Mouse (Mus musculus) neural tube, embryonic 14.5 days (tissue): ENCODE measurements around the gene Smg8. TPM values are rescaled to one million over a fixed set of nuclear protein-coding genes. Genes with fewer than 3 reads are reported as not detected.

Experiments
- ATAC-seq: fragments of 200-750 bp; cut with Nextera tagmentation; 2 replicates; pipeline ENCODE4 v1.8.0; 2017; ENCODE audit warnings: low read depth, mild to moderate bottlenecking, moderate TSS enrichment, moderate library complexity
- H3K27ac ChIP-seq: fragments of 300-500 bp; sonication (generic); 2 replicates; pipeline ENCODE4 v1.5.1; 2014; ENCODE audit warnings: low read depth, mild to moderate bottlenecking, control low read depth, low read length, moderate library complexity, mixed read lengths
- H3K27me3 ChIP-seq: fragments of 300-500 bp; sonication (generic); 2 replicates; pipeline ENCODE4 v1.6.1; 2014; ENCODE audit warnings: low read length; ENCODE audit not compliant: control insufficient read depth, insufficient read depth
- H3K36me3 ChIP-seq: fragments of 300-500 bp; sonication (generic); 2 replicates; pipeline ENCODE4 v1.6.1; 2014; ENCODE audit warnings: low read length, mixed read lengths; ENCODE audit not compliant: control insufficient read depth, insufficient read depth
- H3K4me1 ChIP-seq: fragments of 300-500 bp; sonication (generic); 2 replicates; pipeline ENCODE4 v1.6.1; 2014; ENCODE audit warnings: low read length; ENCODE audit not compliant: control insufficient read depth, insufficient read depth
- H3K4me2 ChIP-seq: fragments of 300-500 bp; sonication (generic); 2 replicates; pipeline ENCODE4 v1.6.1; 2014; ENCODE audit warnings: mild to moderate bottlenecking, low read depth, low read length, control low read depth
- H3K4me3 ChIP-seq: fragments of 300-500 bp; sonication (generic); 2 replicates; pipeline ENCODE4 v1.5.1; 2014; ENCODE audit warnings: low read depth, low read length, control low read depth, mixed read lengths
- H3K9ac ChIP-seq: fragments of 300-500 bp; sonication (generic); replicated peaks from 2 replicates; pipeline ENCODE4 v1.6.1; 2014; ENCODE audit warnings: low read depth, mild to moderate bottlenecking, control low read depth, low read length, mixed read lengths
- H3K9me3 ChIP-seq: fragments of 300-500 bp; sonication (generic); 2 replicates; pipeline ENCODE4 v1.6.1; 2016; ENCODE audit warnings: low read length; ENCODE audit not compliant: control insufficient read depth
- WGBS: fragments of 180-500 bp; shearing (Covaris S2); extraction: QIAGEN DNeasy Blood & Tissue Kit; methylation state at CpG from one replicate; pipeline ENCODE4 v1.1.7; 2014; 5-methylcytosine and 5-hydroxymethylcytosine counted together
- polyA plus RNA-seq: library from polyadenylated mRNA; unstranded; fragments of >200 nt; fragmentation: Nextera tagmentation; extraction: Ambion mirVana; gene quantifications from 2 replicates; pipeline ENCODE4 v1.2.1, GENCODE M21; 2014

Smg8 gene
- polyA plus RNA-seq, 1 experiment from 2014 or later, result 23.2 TPM

DNA sequence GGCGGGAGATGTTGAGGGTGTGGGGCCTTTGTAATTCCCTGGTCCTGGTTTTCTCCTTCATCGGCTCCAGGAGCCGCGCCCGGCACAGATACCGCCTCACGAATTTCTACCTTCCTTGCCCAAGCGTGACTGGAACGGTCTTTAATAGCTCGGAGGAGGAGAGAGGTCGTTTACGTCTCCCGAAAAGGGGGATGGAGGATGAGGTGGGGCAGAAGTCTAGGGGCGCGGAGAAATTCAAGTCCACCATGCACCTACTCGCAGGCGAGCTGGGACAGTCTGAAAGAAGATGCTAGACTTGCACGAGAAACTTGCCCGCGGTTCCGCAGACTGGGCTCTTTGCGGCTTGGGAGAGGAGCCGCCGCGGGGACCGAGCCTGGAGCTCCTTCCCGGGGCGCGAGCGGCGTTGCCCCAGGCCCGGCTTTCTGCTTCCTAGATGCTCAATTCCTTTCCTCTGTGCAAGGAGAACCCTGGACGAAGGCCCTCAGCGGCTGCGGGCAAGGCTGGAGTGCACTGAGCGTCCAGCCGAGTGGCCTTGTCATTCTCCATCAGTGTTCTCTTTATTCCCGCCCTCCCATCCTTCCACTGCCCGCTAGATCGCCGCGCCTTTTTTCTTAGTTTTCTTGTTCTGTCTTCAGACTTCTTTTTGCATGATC, 23.1 kb upstream of the Smg8 start:
- under 1% methylated on average over 42 of the region's 42 CpGs for WGBS
- Histone ChIP-seq H3K27me3 (no peaks in the 10 kb centered on the region), H3K4me2 (peak overlapping the region; percentile 87), H3K27ac (peak overlapping the region; percentile 73), H3K4me3 (peak overlapping the region; percentile 76), H3K36me3 (0 out of 2 replicates have a peak, but pooled peaks cover 4% of the 10 kb centered on the region), H3K9ac (peak overlapping the region; percentile 78), H3K9me3 (no peaks in the 10 kb centered on the region), H3K4me1 (peaks cover 12% of the 10 kb centered on the region)
- ATAC-seq, result no peak

DNA sequence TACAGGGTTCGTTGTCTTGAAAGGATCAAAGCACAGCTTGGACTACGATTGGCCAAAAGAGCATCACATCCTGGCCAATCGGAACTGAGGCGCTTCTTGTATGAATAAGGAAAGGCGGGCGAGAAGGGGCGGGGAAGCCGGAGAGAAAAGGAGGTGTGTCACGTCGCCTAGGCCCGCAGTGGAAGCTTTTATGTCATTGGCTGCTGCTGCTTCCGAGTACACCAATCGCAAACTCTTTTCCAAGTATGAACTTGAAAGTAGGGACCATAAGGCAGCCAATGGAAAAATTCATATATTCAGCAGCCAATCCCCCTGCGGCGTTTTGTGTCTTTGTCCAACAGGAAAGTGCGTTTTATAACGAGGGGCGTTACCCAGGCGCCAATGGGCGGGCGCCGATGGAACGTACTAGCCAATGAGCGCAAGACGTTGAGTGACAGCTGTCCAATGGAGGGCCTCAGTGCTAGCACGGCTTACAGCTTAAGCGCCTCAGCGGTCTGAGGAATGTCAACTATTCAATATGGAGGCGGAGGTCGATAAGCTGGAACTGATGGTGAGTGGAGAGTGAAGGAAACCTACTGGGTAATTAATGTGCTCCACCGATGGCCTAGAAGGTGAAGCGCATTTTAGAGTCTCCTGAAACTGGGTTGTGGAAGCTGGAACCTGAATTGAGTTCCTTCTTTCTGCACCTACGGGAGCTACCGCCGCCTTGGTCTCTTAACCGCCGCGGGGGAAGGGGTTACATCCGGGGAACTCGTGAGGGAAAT, 22.4 kb upstream of the Smg8 start, which contains the start of gene Ska2:
TSS of gene Ska2 (plus strand) at position 480 of the 764 bp plus-strand sequence.
- Histone ChIP-seq H3K4me1 (peaks cover 12% of the 10 kb centered on the region), H3K36me3 (peaks cover 9% of the 10 kb centered on the region; the same call in 1 of the 2 replicates), H3K9me3 (no peaks in the 10 kb centered on the region), H3K4me3 (peak within 1 kb of the TSS; percentile 76), H3K4me2 (peak within 1 kb of the TSS; percentile 87), H3K9ac (peak within 1 kb of the TSS; percentile 78), H3K27ac (peak within 1 kb of the TSS; percentile 73), H3K27me3 (no peaks in the 10 kb centered on the region)
- WGBS, result under 1% methylated on average over 40 of the region's 40 CpGs
- peak; percentile 99 for ATAC-seq

DNA sequence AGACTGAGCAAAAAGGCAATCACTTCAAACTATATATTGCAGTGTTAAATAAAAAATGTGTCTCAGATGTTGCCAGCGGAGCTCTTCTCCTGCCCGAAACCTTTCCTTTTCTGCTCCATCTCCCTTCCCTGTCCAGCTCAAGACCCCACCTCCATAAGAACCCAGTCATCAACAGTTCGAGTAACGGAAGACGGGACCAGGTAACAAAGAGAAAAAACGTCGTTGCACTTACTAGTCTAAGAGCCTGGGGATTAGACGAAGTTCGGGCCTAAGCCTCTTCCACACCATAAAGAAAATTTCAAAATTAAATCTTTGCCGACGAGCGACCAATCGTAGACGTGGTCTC, 21.8 kb upstream of the Smg8 start, which contains the start of gene Prr11:
TSS of gene Prr11 (minus strand) at position 300 of the 346 bp plus-strand sequence.
- Histone ChIP-seq H3K27ac (peak within 1 kb of the TSS; percentile 73), H3K27me3 (no peaks in the 10 kb centered on the region), H3K4me1 (peaks cover 12% of the 10 kb centered on the region), H3K36me3 (peaks cover 9% of the 10 kb centered on the region; the same call in 1 of the 2 replicates), H3K4me2 (peak within 1 kb of the TSS; percentile 87), H3K9me3 (no peaks in the 10 kb centered on the region), H3K9ac (peak within 1 kb of the TSS; percentile 78), H3K4me3 (peak within 1 kb of the TSS; percentile 76)
- ATAC-seq, result no peak
- WGBS, result under 1% methylated on average over 14 of the region's 14 CpGs

DNA sequence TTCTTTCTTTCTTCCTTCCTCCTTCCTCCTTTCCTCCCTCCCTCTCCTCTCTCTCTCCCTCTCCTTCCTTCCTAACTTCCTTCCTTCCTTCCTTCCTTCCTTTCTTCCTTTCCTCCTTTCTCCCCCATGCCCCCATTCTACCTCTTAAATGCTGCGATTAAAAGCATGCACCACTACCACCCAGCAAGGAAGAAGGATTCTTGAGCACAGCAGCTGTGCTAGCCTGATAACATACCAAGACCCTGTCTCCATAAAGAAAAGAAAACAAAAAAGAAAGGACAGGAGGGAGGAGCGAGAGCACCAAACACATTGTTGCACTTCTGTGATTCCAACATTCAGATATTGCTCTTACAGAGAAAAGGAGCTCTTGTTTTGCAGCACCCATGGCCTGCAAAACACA, 568 bp upstream of the Smg8 start:
- ATAC-seq, result no peak
- Histone ChIP-seq H3K27me3 (no peaks in the 10 kb centered on the region), H3K36me3 (peaks cover 6% of the 10 kb centered on the region; the same call in 1 of the 2 replicates), H3K4me2 (peak overlapping the region; percentile 71), H3K9me3 (no peaks in the 10 kb centered on the region), H3K27ac (no peak overlapping the region), H3K4me3 (peak overlapping the region; percentile 85), H3K4me1 (peaks cover 25% of the 10 kb centered on the region), H3K9ac (no peak overlapping the region; the same call in 1 of the 2 replicates)
- 58% methylated on average over 2 of the region's 2 CpGs for WGBS

DNA sequence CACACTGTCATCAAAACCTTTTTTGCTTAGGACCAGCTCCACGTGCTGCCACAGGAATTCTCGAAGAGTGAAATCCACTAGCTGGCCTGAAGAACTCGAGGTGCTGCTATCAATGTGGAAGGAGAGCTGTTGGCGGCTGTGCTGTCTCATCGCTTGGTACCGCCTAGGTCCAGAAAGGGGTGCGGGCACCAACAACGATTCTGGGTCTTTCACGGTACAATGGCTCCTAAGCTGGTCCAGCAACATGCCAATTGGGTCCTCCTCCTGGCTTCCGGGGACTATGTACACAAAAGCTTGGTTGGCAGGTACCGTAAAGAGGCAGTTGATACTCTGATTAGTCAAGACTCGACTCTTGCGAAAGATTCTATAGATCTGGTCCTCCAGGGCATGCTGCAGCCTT, 1.1 kb downstream of the Smg8 start:
- no peak for ATAC-seq
- Histone ChIP-seq H3K36me3 (peaks cover 19% of the 10 kb centered on the region), H3K9ac (no peak overlapping the region), H3K27ac (no peak overlapping the region), H3K27me3 (no peaks in the 10 kb centered on the region), H3K9me3 (no peaks in the 10 kb centered on the region), H3K4me3 (peak overlapping the region; percentile 85), H3K4me2 (peak overlapping the region; percentile 71), H3K4me1 (peaks cover 25% of the 10 kb centered on the region)
- 91% methylated on average over 13 of the region's 13 CpGs for WGBS

DNA sequence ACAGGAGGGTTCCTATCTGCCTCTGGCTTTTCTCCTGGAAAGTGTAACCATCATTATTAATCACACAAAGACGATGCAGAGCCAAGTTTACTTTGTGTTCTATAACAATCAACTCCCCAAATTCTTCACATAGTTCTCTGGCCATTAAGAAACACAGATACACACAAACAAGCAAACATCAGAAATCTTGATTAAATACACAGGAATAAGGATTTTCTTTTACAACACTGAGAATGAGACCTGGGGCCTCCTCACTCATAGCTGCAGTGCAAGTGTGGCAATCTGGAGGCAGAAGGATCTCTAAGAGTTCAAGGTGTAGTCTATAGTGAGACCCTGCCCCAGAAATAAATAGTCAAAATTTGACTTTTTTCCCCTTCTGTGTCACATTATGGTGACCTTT, 2.9 kb downstream of the Smg8 start:
- Histone ChIP-seq H3K36me3 (peaks cover 30% of the 10 kb centered on the region), H3K9me3 (no peaks in the 10 kb centered on the region), H3K4me3 (no peak overlapping the region), H3K4me2 (no peak overlapping the region), H3K27ac (no peak overlapping the region), H3K9ac (no peak overlapping the region), H3K4me1 (peaks cover 25% of the 10 kb centered on the region), H3K27me3 (no peaks in the 10 kb centered on the region)
- no peak for ATAC-seq
- WGBS, result 78% methylated on average over 1 of the region's 1 CpGs

DNA sequence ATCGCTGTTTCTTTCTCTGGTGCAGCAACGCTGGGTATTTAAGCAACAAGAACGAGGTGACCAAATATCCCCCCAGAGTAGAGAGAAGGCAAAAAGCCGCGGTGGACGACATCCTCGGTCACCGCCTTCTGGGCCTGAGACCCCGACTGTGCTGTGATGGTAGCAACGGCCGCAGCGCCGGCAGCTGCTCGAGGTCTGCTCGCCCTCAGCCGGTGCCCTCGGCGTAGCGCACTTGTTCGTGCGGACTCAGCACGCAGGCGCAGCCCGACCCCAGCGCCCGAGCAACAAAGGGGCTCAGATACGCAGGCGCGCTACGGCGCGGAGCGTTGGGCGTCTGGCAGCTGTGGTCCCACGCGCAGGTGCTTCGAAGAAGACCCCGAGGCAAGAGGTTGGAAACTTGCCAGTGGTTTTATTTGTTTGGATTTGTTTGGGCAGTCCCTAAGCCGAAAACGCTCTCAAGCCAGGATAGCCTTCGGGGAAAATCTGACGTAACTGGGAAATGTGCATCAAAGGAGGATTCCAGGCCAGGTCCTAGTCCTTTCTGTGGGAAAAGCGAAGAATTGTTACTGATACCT, 12.6 kb downstream of the Smg8 start, which contains the start of gene Gdpd1:
TSS of gene Gdpd1 (minus strand) at position 197 of the 575 bp plus-strand sequence.
- Histone ChIP-seq H3K4me3 (peak within 1 kb of the TSS; percentile 73), H3K4me2 (peak within 1 kb of the TSS; percentile 52), H3K9ac (peak within 1 kb of the TSS; percentile 89), H3K36me3 (peaks cover 9% of the 10 kb centered on the region; the same call in 1 of the 2 replicates), H3K4me1 (peaks cover 24% of the 10 kb centered on the region), H3K9me3 (no peaks in the 10 kb centered on the region), H3K27ac (peak within 1 kb of the TSS; percentile 96), H3K27me3 (no peaks in the 10 kb centered on the region)
- ATAC-seq, result peak; percentile 97
- WGBS, result 1% methylated on average over 43 of the region's 43 CpGs

DNA sequence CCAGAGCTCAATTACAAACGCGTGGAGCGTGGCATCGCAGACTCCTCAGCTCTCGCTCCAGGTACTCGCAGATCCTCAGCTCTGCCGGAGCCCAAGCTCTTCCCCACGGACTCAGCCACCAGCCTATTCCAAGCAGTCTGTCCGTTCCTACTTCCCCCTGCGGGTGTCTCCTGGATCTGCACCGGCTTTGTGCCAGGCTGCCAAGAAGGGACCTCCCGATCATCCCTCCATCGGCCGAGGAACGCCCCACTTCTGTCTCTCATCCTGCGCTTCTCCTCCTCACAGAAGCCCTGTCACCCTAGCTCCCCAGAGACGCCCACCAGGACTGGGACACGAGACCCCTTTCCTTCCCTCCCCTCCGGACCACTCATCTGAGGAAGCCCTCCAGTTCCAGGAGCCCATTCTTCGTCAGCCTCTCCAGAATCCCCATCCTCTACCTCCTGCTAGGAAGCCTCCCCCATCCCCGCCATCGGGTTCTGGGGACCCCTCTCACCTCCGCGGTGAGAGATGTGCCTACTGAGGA, 13.2 kb downstream of the Smg8 start:
- under 1% methylated on average over 24 of the region's 24 CpGs for WGBS
- H3K4me3 ChIP-seq, result peak overlapping the region; percentile 73
- peak overlapping the region; percentile 96 for H3K27ac ChIP-seq

More for the DNA sequence above, 13.2 kb downstream of the Smg8 start:
- ATAC-seq, result peak; percentile 80
- no peaks in the 10 kb centered on the region for H3K27me3 ChIP-seq
- peak overlapping the region; percentile 52 for H3K4me2 ChIP-seq
- peak overlapping the region; percentile 89 for H3K9ac ChIP-seq
- H3K9me3 ChIP-seq, result no peaks in the 10 kb centered on the region
- peaks cover 24% of the 10 kb centered on the region for H3K4me1 ChIP-seq
- H3K36me3 ChIP-seq, result peaks cover 9% of the 10 kb centered on the region; the same call in 1 of the 2 replicates
